Mouse (Mus musculus) hindbrain, embryonic 13.5 days (tissue): ENCODE measurements around the gene Nap1l4. TPM values are rescaled to one million over a fixed set of nuclear protein-coding genes. Genes with fewer than 3 reads are reported as not detected.

Source experiments
- ATAC-seq: fragments of 200-750 bp; cut with Nextera tagmentation; 2 replicates; pipeline ENCODE4 v1.8.0; 2017; ENCODE audit warnings: moderate TSS enrichment; ENCODE audit not compliant: low FRiP score
- H3K27ac ChIP-seq: fragments of 300-500 bp; sonication (generic); 2 replicates; pipeline ENCODE4 v1.5.1; 2015; ENCODE audit warnings: inconsistent platforms, mild to moderate bottlenecking, moderate library complexity
- H3K27me3 ChIP-seq: fragments of 300-500 bp; sonication (generic); 2 replicates; pipeline ENCODE4 v1.6.1; 2015; ENCODE audit warnings: mild to moderate bottlenecking, inconsistent platforms
- H3K36me3 ChIP-seq: fragments of 300-500 bp; sonication (generic); 2 replicates; pipeline ENCODE4 v1.6.1; 2015; ENCODE audit warnings: mild to moderate bottlenecking, inconsistent platforms
- H3K4me1 ChIP-seq: fragments of 300-500 bp; sonication (generic); replicated peaks from 2 replicates; pipeline ENCODE4 v1.6.1; 2015; ENCODE audit warnings: inconsistent platforms
- H3K4me2 ChIP-seq: fragments of 300-500 bp; sonication (generic); 2 replicates; pipeline ENCODE4 v1.6.1; 2015; ENCODE audit warnings: inconsistent platforms, mild to moderate bottlenecking, moderate library complexity
- H3K4me3 ChIP-seq: fragments of 300-500 bp; sonication (generic); 2 replicates; pipeline ENCODE4 v1.5.1; 2015; ENCODE audit warnings: mild to moderate bottlenecking, inconsistent platforms
- H3K9ac ChIP-seq: fragments of 300-500 bp; sonication (generic); 2 replicates; pipeline ENCODE4 v1.6.1; 2015; ENCODE audit warnings: mild to moderate bottlenecking, inconsistent platforms
- H3K9me3 ChIP-seq: fragments of 300-500 bp; sonication (generic); 2 replicates; pipeline ENCODE4 v1.6.1; 2016; ENCODE audit warnings: inconsistent platforms
- WGBS: fragments of 180-500 bp; shearing (Covaris S2); methylation state at CpG from one replicate; pipeline ENCODE4 v1.1.7; 2015; 5-methylcytosine and 5-hydroxymethylcytosine counted together
- polyA plus RNA-seq: library from polyadenylated mRNA; unstranded; fragments of >200 nt; fragmentation: Nextera tagmentation; extraction: Ambion mirVana; gene quantifications from 2 replicates; pipeline ENCODE4 v1.2.1, GENCODE M21; 2015

Nap1l4 gene
- polyA plus RNA-seq, 1 experiment from 2014 or later: 340 TPM

DNA sequence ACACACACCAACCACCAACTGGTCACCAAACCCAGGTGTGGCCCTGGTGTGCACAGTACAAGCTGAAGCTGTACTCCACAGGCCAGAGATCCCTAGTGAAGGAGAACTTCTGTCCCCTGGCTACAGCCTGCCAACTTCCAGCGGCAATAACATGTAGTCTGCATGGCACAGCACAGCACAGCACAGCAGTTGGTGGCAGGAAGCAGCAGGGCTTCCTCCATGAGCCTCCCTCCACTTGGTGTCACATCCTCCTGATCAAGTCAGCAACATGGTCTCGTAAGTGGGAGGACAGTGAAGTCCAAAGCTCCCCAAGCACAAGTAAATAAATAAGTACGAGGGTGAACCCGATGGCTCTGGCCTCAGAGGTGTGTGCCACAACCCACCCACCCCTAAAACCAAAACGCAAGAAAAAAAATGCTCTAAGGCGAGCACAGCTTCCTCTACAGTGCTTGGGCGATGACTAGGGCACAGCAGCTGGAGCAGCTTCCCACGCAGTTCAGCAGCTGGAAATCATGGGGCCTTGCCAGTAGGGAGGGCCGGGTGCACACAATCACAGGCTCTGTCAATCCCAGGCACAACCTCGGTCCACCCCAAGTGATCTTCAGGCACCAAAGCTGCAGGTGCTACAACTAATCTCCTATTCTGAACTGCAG is 35.0 kb downstream of the Nap1l4 start:
- no peak for ATAC-seq
- H3K4me3 ChIP-seq: no peak overlapping the region
- peaks cover 65% of the 10 kb centered on the region for H3K36me3 ChIP-seq
- WGBS: 92% methylated on average over 10 of the region's 10 CpGs
- H3K27me3 ChIP-seq: no peaks in the 10 kb centered on the region
- no peak overlapping the region for H3K9ac ChIP-seq
- no peak overlapping the region for H3K27ac ChIP-seq
- no peaks in the 10 kb centered on the region for H3K4me1 ChIP-seq
- H3K4me2 ChIP-seq: no peak overlapping the region
- no peaks in the 10 kb centered on the region for H3K9me3 ChIP-seq

DNA sequence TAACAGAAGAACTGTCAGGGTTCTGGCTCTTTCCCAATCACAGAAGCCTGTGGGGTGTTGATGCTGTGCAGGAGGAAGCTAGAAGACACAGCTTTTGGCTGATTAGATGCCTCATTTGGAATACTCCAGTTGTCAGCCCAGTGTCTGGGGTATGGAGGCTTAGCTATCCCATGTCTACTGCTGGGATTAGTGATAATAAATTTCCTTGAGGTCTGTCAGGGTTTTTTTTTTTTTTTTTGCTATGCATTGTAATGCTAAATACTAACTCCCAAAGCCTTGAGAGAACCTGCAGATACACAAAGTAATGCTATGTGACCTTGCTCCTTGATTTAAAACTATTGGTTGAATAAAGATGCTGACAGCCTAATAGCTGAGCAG is 37.6 kb downstream of the Nap1l4 start:
- ATAC-seq: no peak
- H3K4me2 ChIP-seq: no peak overlapping the region

DNA sequence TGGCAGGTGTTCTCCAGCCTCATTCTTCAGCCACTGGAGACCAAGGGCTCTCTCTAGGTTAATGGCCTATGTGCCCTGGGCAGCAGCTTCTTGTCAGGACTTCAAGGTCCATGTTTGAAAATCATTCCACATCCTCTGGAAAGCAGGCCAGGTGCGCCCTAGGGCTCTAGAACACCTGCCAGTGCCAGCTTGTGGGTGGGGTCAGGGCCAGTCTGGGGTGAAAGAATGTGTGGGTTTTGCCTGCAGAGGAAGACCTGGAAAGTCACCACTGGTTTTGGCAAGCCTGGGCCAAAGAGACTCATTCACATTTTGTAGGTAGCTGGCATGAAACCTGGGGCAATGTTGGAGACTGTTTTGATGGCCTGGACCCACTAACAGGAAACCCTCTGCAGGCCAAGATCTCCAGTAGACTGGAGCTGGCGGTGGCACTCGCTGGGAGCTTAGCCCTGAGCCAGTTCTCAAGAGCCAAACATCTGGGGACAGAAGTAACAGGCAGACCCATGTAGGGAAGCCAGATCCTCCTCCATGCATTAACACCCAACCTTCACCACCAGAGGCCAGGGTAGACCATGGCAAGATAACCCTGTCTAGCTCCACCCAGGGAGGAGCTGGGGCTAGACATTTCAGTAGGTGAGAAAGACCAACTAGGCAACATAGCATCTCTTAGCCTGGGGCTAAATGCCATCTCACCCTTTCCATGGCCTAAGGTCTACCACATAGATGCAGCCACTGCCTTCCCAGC is 38.1 kb downstream of the Nap1l4 start:
- peaks cover 5% of the 10 kb centered on the region; the same call in 1 of the 2 replicates for H3K27me3 ChIP-seq
- H3K4me1 ChIP-seq: no peaks in the 10 kb centered on the region
- H3K27ac ChIP-seq: no peak overlapping the region
- H3K9ac ChIP-seq: no peak overlapping the region
- H3K36me3 ChIP-seq: peaks cover 34% of the 10 kb centered on the region
- ATAC-seq: no peak
- WGBS: 91% methylated on average over 3 of the region's 3 CpGs
- no peak overlapping the region for H3K4me2 ChIP-seq
- no peaks in the 10 kb centered on the region for H3K9me3 ChIP-seq
- H3K4me3 ChIP-seq: no peak overlapping the region

More for the DNA sequence above, 37.6 kb downstream of the Nap1l4 start:
- peaks cover 1% of the 10 kb centered on the region; the same call in 1 of the 2 replicates for H3K27me3 ChIP-seq
- no peak overlapping the region for H3K4me3 ChIP-seq
- no peak overlapping the region for H3K9ac ChIP-seq
- no peaks in the 10 kb centered on the region for H3K4me1 ChIP-seq
- peaks cover 40% of the 10 kb centered on the region for H3K36me3 ChIP-seq
- H3K27ac ChIP-seq: no peak overlapping the region
- H3K9me3 ChIP-seq: no peaks in the 10 kb centered on the region

DNA sequence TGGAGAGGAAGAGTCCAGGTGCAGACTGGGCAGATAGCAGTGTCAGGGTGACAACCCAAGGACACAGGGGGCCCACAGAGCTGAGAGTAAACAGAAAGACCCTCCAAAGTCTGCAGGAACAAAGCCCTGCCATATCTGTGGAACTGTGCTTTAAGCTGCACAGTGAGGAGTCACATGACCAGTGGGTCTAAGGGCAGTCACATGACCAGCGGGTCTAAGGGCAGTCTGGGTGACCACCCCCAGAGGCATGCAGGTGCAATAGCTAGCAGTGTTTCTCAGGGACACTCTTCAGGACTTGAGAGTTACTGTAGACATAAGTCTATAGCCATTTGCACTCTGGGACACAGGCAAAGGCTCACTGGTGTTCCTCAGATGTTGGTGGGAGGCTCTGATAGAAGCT is 39.3 kb downstream of the Nap1l4 start:
- Histone ChIP-seq H3K27me3 (peaks cover 12% of the 10 kb centered on the region), H3K4me3 (no peak overlapping the region), H3K9ac (no peak overlapping the region), H3K9me3 (no peaks in the 10 kb centered on the region), H3K4me1 (no peaks in the 10 kb centered on the region), H3K27ac (no peak overlapping the region), H3K4me2 (no peak overlapping the region), H3K36me3 (peaks cover 22% of the 10 kb centered on the region)
- 73% methylated on average over 1 of the region's 1 CpGs for WGBS
- ATAC-seq: no peak

DNA sequence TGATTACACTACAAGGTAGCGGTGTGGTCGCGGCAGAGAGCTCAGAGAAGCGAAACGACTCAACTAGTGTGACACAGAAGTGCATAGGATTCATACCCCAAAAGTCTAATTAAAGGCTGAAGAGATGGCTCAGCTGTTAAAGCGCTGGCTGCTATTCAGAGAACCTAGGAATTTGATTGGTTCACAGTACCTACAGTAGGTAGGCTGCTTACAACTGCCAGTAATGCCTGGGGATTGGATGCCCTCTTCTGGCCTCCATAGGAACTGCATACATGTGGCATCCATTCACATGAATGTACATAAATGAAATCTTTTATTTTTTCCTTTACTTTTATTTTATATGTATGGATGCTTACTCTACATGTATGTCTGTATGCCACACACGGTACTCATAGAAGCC is 42.2 kb downstream of the Nap1l4 start:
- H3K9ac ChIP-seq: no peak overlapping the region
- H3K9me3 ChIP-seq: no peaks in the 10 kb centered on the region
- peaks cover 41% of the 10 kb centered on the region for H3K27me3 ChIP-seq
- no peaks in the 10 kb centered on the region for H3K36me3 ChIP-seq
- WGBS: 32% methylated on average over 7 of the region's 7 CpGs
- H3K4me3 ChIP-seq: no peak overlapping the region
- H3K27ac ChIP-seq: no peak overlapping the region
- peaks cover 12% of the 10 kb centered on the region for H3K4me1 ChIP-seq
- H3K4me2 ChIP-seq: no peak overlapping the region
- no peak for ATAC-seq

DNA sequence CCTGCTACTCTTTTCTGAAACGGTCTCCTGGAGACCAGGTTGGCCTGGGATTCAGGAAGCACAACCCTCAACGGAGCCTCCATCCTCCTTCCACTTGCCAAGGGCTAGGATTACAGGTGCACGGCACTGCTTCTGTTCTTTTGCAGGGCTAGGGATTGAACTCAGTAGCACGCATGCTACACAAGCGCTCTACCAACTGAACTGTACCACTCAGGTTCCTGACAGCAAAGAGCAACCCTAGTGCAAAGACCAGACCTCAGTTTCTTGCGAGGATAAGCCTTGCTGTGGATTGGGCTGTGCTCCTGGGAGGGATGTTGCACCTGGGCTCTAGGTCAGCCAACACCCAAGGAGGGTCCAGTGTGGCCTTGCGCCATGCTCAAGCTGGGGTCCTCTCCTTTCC is 42.6 kb downstream of the Nap1l4 start:
- 77% methylated on average over 7 of the region's 7 CpGs for WGBS
- Histone ChIP-seq H3K27ac (no peak overlapping the region), H3K4me1 (peaks cover 15% of the 10 kb centered on the region), H3K4me2 (no peak overlapping the region), H3K36me3 (no peaks in the 10 kb centered on the region), H3K9me3 (no peaks in the 10 kb centered on the region), H3K27me3 (peaks cover 45% of the 10 kb centered on the region), H3K4me3 (no peak overlapping the region), H3K9ac (no peak overlapping the region)
- ATAC-seq: no peak

DNA sequence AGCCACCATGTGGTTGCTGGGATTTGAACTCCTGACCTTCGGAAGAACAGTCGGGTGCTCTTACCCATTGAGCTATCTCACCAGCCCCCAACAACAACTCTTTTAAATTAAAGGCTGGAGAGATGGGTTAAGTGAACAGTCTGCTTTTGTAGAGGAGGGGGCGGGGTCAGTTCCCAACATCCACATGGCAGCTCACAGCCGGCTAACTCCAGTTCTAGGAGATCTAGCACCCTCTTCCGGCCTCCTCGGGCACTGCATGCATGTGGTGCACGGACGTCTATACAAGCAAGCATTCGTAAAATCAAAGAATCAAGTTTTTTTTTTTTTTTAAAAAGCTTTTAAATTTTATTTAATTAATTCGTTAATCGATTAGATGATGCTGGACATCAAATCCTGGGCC is 43.1 kb downstream of the Nap1l4 start:
- Histone ChIP-seq H3K4me2 (no peak overlapping the region), H3K4me1 (peaks cover 15% of the 10 kb centered on the region), H3K27me3 (peaks cover 50% of the 10 kb centered on the region), H3K9ac (no peak overlapping the region), H3K36me3 (no peaks in the 10 kb centered on the region), H3K9me3 (no peaks in the 10 kb centered on the region), H3K27ac (no peak overlapping the region), H3K4me3 (no peak overlapping the region)
- ATAC-seq: no peak
- 24% methylated on average over 11 of the region's 11 CpGs for WGBS

DNA sequence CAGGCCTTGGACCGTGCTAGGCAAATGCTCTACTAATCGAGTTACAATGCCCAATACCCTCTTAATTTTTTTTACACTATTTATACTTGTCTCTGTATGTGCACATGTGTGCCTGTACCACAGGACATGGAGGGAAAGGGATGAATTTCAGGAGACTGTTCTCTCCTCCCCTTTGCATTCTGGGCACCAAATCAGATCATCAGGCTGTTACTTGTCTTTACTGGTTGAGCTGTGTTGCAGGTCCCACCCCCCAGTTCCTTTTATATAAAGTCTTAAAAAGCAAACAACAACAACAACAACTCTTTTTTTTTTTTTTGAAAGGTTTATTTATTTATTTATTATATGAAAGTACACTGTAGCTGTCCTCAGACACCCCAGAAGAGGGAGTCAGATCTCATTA is 43.5 kb downstream of the Nap1l4 start:
- Histone ChIP-seq H3K27me3 (peaks cover 54% of the 10 kb centered on the region), H3K36me3 (no peaks in the 10 kb centered on the region), H3K4me3 (no peak overlapping the region), H3K9ac (no peak overlapping the region), H3K9me3 (no peaks in the 10 kb centered on the region), H3K4me1 (peaks cover 15% of the 10 kb centered on the region), H3K27ac (no peak overlapping the region), H3K4me2 (no peak overlapping the region)
- WGBS: 96% methylated on average over 2 of the region's 2 CpGs
- ATAC-seq: no peak

DNA sequence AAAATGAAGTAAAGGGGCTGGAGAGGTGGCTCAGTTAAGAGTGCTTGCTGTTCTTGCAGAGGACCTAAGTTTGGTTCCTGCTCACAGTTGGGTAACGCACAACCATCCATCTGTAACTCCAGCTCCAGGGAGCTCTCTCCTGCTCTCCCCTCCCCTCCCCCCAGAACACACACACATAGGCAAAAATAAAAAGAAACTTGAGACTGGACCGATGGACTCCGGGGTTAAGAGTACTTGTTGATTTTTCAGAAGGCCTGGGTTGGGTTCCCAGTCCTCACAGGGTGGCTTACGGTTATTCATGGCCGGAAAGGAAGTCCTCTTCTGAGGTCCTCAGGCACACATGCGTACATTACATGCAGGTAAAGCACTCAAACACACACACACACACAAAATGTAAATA is 45.0 kb downstream of the Nap1l4 start:
- H3K27me3 ChIP-seq: peaks cover 69% of the 10 kb centered on the region

DNA sequence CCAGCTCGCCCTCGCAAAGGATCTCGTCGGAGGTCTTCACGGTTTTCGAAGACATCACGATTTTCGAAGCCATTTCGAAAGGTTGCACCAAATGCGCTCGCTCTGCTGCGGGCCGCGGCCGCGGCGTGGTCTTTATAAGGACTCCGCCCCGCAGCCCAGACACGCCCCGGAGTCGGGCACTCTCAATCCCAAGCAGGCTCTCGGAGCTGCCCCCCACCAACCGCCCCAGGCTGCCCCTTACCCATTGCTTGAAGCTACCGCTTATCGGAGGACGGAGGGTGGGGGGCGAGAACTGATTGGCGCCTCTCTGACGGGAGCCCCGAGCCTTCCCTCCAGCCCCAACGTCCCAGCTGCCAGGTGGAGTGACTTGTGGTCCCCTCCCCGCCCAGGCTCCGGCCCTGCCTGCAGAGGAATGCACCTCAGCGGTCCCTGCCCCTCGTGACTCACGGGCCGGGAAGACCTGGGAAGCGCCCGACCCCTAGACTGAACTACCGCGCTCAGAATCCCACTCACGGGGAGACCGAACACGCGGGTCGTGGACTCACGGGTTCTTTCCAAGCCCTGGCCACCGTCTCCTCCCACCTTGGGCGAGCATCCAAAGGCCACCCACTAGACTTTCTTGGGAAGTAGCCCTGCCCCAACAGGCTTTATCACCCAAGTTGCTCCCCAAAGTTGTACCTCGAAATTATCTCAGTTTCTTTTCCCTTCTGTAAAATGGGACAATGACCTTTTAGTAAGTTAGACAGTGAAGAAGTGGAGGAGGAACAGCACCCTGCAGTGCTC is 46.3 kb downstream of the Nap1l4 start, which contains the start of gene Phlda2:
Phlda2 (minus strand) TSS at position 733 of the 783 bp plus-strand sequence.
- no peaks in the 10 kb centered on the region for H3K9me3 ChIP-seq
- WGBS: 5% methylated on average over 51 of the region's 51 CpGs
- peaks cover 77% of the 10 kb centered on the region for H3K27me3 ChIP-seq
- peak within 1 kb of the TSS; percentile 63 for H3K4me2 ChIP-seq
- peaks cover 15% of the 10 kb centered on the region for H3K4me1 ChIP-seq
- no peaks in the 10 kb centered on the region for H3K36me3 ChIP-seq
- H3K27ac ChIP-seq: no peak within 1 kb of the TSS
- no peak for ATAC-seq
- peak within 1 kb of the TSS; percentile 59 for H3K9ac ChIP-seq
- H3K4me3 ChIP-seq: peak within 1 kb of the TSS; percentile 43

More for the DNA sequence above, 45.0 kb downstream of the Nap1l4 start:
- Histone ChIP-seq H3K9ac (no peak overlapping the region), H3K4me2 (no peak overlapping the region), H3K4me3 (no peak overlapping the region), H3K36me3 (no peaks in the 10 kb centered on the region), H3K4me1 (peaks cover 15% of the 10 kb centered on the region), H3K9me3 (no peaks in the 10 kb centered on the region), H3K27ac (no peak overlapping the region)
- 93% methylated on average over 6 of the region's 6 CpGs for WGBS
- ATAC-seq: no peak

DNA sequence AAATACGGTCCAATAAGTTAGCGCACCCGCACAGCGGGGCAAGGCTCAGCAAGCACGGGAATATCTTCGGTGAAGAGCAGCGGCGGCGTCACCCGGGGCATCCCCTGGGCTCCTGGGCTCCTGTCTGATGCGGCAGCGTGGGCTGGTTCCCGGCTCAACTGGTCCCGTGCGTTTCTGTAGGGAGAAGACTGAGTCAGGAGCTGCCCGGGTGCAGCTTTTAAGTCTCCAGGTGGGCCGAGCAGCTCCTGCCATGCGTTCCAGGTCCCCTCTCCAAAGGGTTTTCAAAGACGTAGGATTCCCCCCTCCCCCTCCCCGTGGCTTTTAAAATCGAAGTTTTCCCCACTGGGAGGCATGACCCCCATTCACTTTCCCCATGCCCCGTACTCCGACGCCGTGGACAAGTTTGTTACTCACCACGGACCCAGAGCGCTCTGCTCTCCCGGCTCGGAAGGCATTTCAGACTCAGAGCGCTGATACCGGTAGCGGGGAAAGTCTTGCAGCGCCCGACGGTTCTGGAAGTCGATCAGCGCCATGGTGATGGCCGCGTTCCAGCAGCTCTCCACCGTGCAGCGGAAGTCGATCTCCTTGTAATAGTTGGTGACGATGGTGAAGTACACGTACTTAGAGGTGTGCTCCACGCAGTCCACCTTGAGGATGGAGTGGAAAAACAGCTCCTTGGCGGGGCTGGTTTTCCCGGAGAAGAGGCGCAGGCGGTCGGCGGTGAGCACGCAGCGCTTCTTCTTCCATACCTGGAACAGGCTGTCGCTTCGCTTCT is 47.1 kb downstream of the Nap1l4 start:
- Histone ChIP-seq H3K4me3 (peak overlapping the region; percentile 43), H3K27me3 (peaks cover 77% of the 10 kb centered on the region), H3K9me3 (no peaks in the 10 kb centered on the region), H3K9ac (peak overlapping the region; percentile 59), H3K36me3 (no peaks in the 10 kb centered on the region), H3K4me2 (peak overlapping the region; percentile 63), H3K27ac (no peak overlapping the region), H3K4me1 (peaks cover 15% of the 10 kb centered on the region)
- 3% methylated on average over 55 of the region's 55 CpGs for WGBS
- ATAC-seq: peak; percentile 47

DNA sequence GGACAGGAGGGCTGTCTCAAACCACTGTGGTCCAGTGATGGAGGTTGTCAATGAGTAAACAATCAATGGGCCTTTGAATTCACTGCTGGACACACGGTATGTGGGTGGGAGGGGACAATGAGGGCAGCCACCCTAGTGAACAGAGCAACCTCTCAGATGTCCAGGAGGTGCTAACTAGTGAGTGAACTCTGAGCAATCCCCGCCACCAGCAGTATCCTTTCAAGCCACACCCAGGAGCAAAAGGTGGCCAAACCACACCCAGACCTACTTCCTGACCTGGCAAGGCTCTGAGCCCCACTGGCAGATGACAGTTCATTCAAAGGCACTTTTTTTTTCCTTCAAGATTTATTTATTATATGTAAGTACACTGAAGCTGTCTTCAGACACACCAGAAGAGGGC is 48.0 kb downstream of the Nap1l4 start:
- H3K4me2 ChIP-seq: no peak overlapping the region
- ATAC-seq: no peak
- H3K27me3 ChIP-seq: peaks cover 75% of the 10 kb centered on the region
- no peak overlapping the region for H3K9ac ChIP-seq
- H3K27ac ChIP-seq: no peak overlapping the region
- H3K4me3 ChIP-seq: no peak overlapping the region
- H3K4me1 ChIP-seq: peaks cover 15% of the 10 kb centered on the region
- no peaks in the 10 kb centered on the region for H3K36me3 ChIP-seq
- 40% methylated on average over 2 of the region's 2 CpGs for WGBS
- H3K9me3 ChIP-seq: no peaks in the 10 kb centered on the region
